In genomic region chr6:92241178-92241906, GRCm38 (mm10) we compare ENCODE assay signal across 8 mouse cellular contexts. TPM values are rescaled to one million over a fixed set of nuclear protein-coding genes. Genes with fewer than 3 reads are reported as not detected.
DNase-seq lines count a peak whose midpoint lies in the region; ATAC-seq and TF ChIP-seq lines count a peak whose summit lies in the region.

No protein-coding gene starts in this region.

- no peak for TF ChIP-seq RAD21 in CH12.LX (IDR thresholded peaks at IDR 0.05; ENCODE audit: low read depth, low read length)

- no peaks in the 10 kb centered on the region for H3K36me3 ChIP-seq in CH12.LX (replicated peaks in 1 of 2; ENCODE audit: control insufficient read depth in 1 of 2, insufficient read depth in 1 of 2, low read length in 1 of 2)
- no peaks in the 10 kb centered on the region for H3K36me3 ChIP-seq in forebrain, embryonic 11.5 days (ENCODE audit: control insufficient read depth, insufficient read depth, low read length)
- no peaks in the 10 kb centered on the region for H3K36me3 ChIP-seq in lung, embryonic 16.5 days (ENCODE audit: control insufficient read depth, insufficient read depth, low read length)

- no peak overlapping the region for H3K4me2 ChIP-seq in CH12.LX (ENCODE audit: insufficient read depth, low read depth, poor library complexity, severe bottlenecking)
- no peak overlapping the region for H3K4me2 ChIP-seq in forebrain, embryonic 11.5 days (ENCODE audit: low read depth, low read length, severe bottlenecking)
- H3K4me2 ChIP-seq in lung, embryonic 16.5 days (ENCODE audit: low read depth, low read length): no peak overlapping the region

- peak; percentile 66 for ATAC-seq in forebrain, embryonic 11.5 days (replicated peaks; ENCODE audit: low FRiP score)
- peak; percentile 92 for ATAC-seq in lung, embryonic 16.5 days (ENCODE audit: low read depth)
- 0 out of 2 replicates have a peak, but pooled peaks have one; percentile 18 for ATAC-seq in neutrophil, adult 5-6 weeks (ENCODE audit: extremely low read depth, insufficient number of reproducible peaks, low FRiP score, poor library complexity, severe bottlenecking)

- in situ Hi-C loops in CH12.LX (cut with MboI; ENCODE audit: low pct_ligation_motif_present, low pct_unique_long_range_greater_than_20kb, low sequenced_read_pairs): no loop called here

- H3K9ac ChIP-seq in CH12.LX (ENCODE audit: insufficient read depth, low read depth): no peak overlapping the region
- H3K9ac ChIP-seq in forebrain, embryonic 11.5 days (ENCODE audit: low read length): no peak overlapping the region
- no peak overlapping the region for H3K9ac ChIP-seq in lung, embryonic 16.5 days (ENCODE audit: low read length)

- intact Hi-C loops in heart, postnatal 36 days (cut with DNase I): no loop called here

- no peak for TF ChIP-seq CTCF in CH12.LX (conservative IDR thresholded peaks at IDR 0.05 in 1 of 2, IDR thresholded peaks at IDR 0.05 in 1 of 2; ENCODE audit: low read depth in 2 of 2, low read length in 2 of 2)

- no peaks in the 10 kb centered on the region for H3K79me2 ChIP-seq in CH12.LX (replicated peaks; ENCODE audit: control insufficient read depth, extremely low read depth, insufficient read depth, poor library complexity, severe bottlenecking)

- WGBS in forebrain, embryonic 11.5 days: 69% methylated on average over 3 of the region's 3 CpGs
- 49% methylated on average over 3 of the region's 3 CpGs for WGBS in large intestine, adult 2 months
- WGBS in lung, embryonic 16.5 days: 47% methylated on average over 3 of the region's 3 CpGs

- H3K27ac ChIP-seq in CH12.LX (ENCODE audit: insufficient read depth, low read depth): no peak overlapping the region
- H3K27ac ChIP-seq in forebrain, embryonic 11.5 days (ENCODE audit: low read depth, low read length): no peak overlapping the region
- H3K27ac ChIP-seq in lung, embryonic 16.5 days (ENCODE audit: low read length): no peak overlapping the region

- peaks cover 53% of the 10 kb centered on the region for H3K27me3 ChIP-seq in CH12.LX (replicated peaks)
- peaks cover 24% of the 10 kb centered on the region for H3K27me3 ChIP-seq in forebrain, embryonic 11.5 days (ENCODE audit: control insufficient read depth, insufficient read depth, low read length)
- H3K27me3 ChIP-seq in lung, embryonic 16.5 days (ENCODE audit: control insufficient read depth, insufficient read depth, low read depth, low read length): peaks cover 27% of the 10 kb centered on the region

- DNase-seq in CH12.LX (ENCODE audit: extremely low read depth): peak; percentile 51
- peak; percentile 50 for DNase-seq in adrenal gland, postnatal 25 days
- DNase-seq in forebrain, embryonic 11.5 days (ENCODE audit: low spot score): no peak
- peak; percentile 17 to 38 for DNase-seq in heart, postnatal 36 days
- peak; percentile 8 for DNase-seq in large intestine, adult 2 months (ENCODE audit: low read depth, low spot score)
- DNase-seq in thymus, postnatal 14 days: peak; percentile 65

- no peaks in the 10 kb centered on the region for H3K4me1 ChIP-seq in CH12.LX (ENCODE audit: control insufficient read depth in 1 of 2, insufficient read depth in 2 of 2)
- H3K4me1 ChIP-seq in forebrain, embryonic 11.5 days (replicated peaks; ENCODE audit: control insufficient read depth, insufficient read depth, low read length): peaks cover 4% of the 10 kb centered on the region; the same call in 1 of the 2 replicates
- H3K4me1 ChIP-seq in lung, embryonic 16.5 days (replicated peaks; ENCODE audit: control insufficient read depth, insufficient read depth, low read length): no peaks in the 10 kb centered on the region

- no peak for TF ChIP-seq EP300 in CH12.LX (IDR thresholded peaks at IDR 0.05; ENCODE audit: low read length)

- dilution Hi-C loops in CH12.LX (cut with MboI; ENCODE audit: extremely low pct_ligation_motif_present, extremely low pct_unique_long_range_greater_than_20kb, low sequenced_read_pairs): no loop called here

- H3K4me3 ChIP-seq in CH12.LX (replicated peaks in 1 of 3; ENCODE audit: low read depth in 2 of 3, low read length in 2 of 3, poor library complexity in 1 of 3): no peak overlapping the region
- no peak overlapping the region for H3K4me3 ChIP-seq in forebrain, embryonic 11.5 days (ENCODE audit: low read depth, low read length)
- H3K4me3 ChIP-seq in lung, embryonic 16.5 days (ENCODE audit: low read length): no peak overlapping the region

- no peaks in the 10 kb centered on the region for H3K9me3 ChIP-seq in CH12.LX (replicated peaks; ENCODE audit: low read length)
- no peaks in the 10 kb centered on the region for H3K9me3 ChIP-seq in forebrain, embryonic 11.5 days (ENCODE audit: control insufficient read depth, low read length)
- no peaks in the 10 kb centered on the region for H3K9me3 ChIP-seq in lung, embryonic 16.5 days (ENCODE audit: control insufficient read depth, low read length)

- TF ChIP-seq POLR2A in CH12.LX (IDR thresholded peaks at IDR 0.05; ENCODE audit: low read depth, low read length): no peak

TF ChIP-seq in CH12.LX, 34 proteins besides CTCF, POLR2A, EP300 and RAD21:
- TF ChIP-seq POLR2AphosphoS2 (IDR thresholded peaks at IDR 0.05; ENCODE audit: low read depth, low read length): no peak
- peak; percentile 90 for TF ChIP-seq USF2 (conservative IDR thresholded peaks at IDR 0.05; ENCODE audit: low read depth, low read length)
- TF ChIP-seq KAT2A (IDR thresholded peaks at IDR 0.05; ENCODE audit: insufficient replicate concordance, low read length): 0 out of 2 replicates have a peak, but pooled peaks have one; percentile 68
- peak; percentile 91 for TF ChIP-seq USF1 (IDR thresholded peaks at IDR 0.05; ENCODE audit: low read depth, low read length)
- TF ChIP-seq NRF1 (IDR thresholded peaks at IDR 0.05; ENCODE audit: low read depth, low read length): no peak
- no peak for TF ChIP-seq GABPA (IDR thresholded peaks at IDR 0.05; ENCODE audit: insufficient replicate concordance, low read depth, low read length)
- TF ChIP-seq MAFK (IDR thresholded peaks at IDR 0.05; ENCODE audit: insufficient replicate concordance, low read length): no peak
- TF ChIP-seq MAX (IDR thresholded peaks at IDR 0.05; ENCODE audit: low read length): peak; percentile 72
- TF ChIP-seq ZNF384 (IDR thresholded peaks at IDR 0.05; ENCODE audit: low read depth, low read length): peak; percentile 79
- TF ChIP-seq ETS1 (conservative IDR thresholded peaks at IDR 0.05; ENCODE audit: low read depth, low read length): no peak
- TF ChIP-seq HCFC1 (IDR thresholded peaks at IDR 0.05; ENCODE audit: low read depth, low read length): peak; percentile 92
- TF ChIP-seq JUND (conservative IDR thresholded peaks at IDR 0.05; ENCODE audit: low read depth, low read length): no peak

RNA-seq across cellular contexts. Expression of gene Trh, which starts 3.1 kb away (rescaled TPM):
- total RNA-seq in CH12.LX (2012; rRNA removed): not detected in 2 replicates
- total RNA-seq in CH12.LX (2014; rRNA removed): not detected in 2 replicates
- not detected in 2 replicates for polyA plus RNA-seq in CH12.LX (2012; ENCODE audit: insufficient read length, low read depth)
- total RNA-seq in adrenal gland, postnatal 25 days (2021): not detected in 2 replicates
- polyA plus RNA-seq in forebrain, embryonic 11.5 days (2014; fragmentation: Nextera tagmentation; extraction: Ambion mirVana): 1.0 and 1.2 TPM in 2 replicates
- not detected for total RNA-seq in heart, postnatal 36 days (2021)
- polyA plus RNA-seq in large intestine, adult 2 months (2012; rRNA removed): not detected in 2 replicates
- 0.35 TPM in 1 of 2 replicates, not detected in the other for polyA plus RNA-seq in lung, embryonic 16.5 days (2015; fragmentation: Nextera tagmentation; extraction: Ambion mirVana)
- not detected in 2 replicates for total RNA-seq in neutrophil, adult 5-6 weeks (2017)

RNA-seq across cellular contexts. Expression of gene Rbsn, which starts 26.6 kb away (rescaled TPM):
- total RNA-seq in CH12.LX (2012; rRNA removed) (11.5 and 11.7 TPM in 2 replicates), CH12.LX (2014; rRNA removed) (10.4 and 12.6 TPM in 2 replicates)
- 11.8 and 12.3 TPM in 2 replicates for polyA plus RNA-seq in CH12.LX (2012; ENCODE audit: insufficient read length, low read depth)
- 16.5 and 19.9 TPM in 2 replicates for total RNA-seq in adrenal gland, postnatal 25 days (2021)
- 20.0 and 22.2 TPM in 2 replicates for polyA plus RNA-seq in forebrain, embryonic 11.5 days (2014; fragmentation: Nextera tagmentation; extraction: Ambion mirVana)
- total RNA-seq in heart, postnatal 36 days (2021): 10 to 100 TPM; 15.8 to 18.7 TPM
- polyA plus RNA-seq in large intestine, adult 2 months (2012; rRNA removed): 6.0 and 9.4 TPM in 2 replicates
- polyA plus RNA-seq in lung, embryonic 16.5 days (2015; fragmentation: Nextera tagmentation; extraction: Ambion mirVana): 21.6 and 24.1 TPM in 2 replicates
- total RNA-seq in neutrophil, adult 5-6 weeks (2017): 24.3 and 29.8 TPM in 2 replicates

RNA-seq across cellular contexts. Expression of gene Mrps25, which starts 57.5 kb away (rescaled TPM):
- 70.6 and 85.2 TPM in 2 replicates for total RNA-seq in CH12.LX (2012; rRNA removed)
- total RNA-seq in CH12.LX (2014; rRNA removed): 38.6 and 48.5 TPM in 2 replicates
- polyA plus RNA-seq in CH12.LX (2012; ENCODE audit: insufficient read length, low read depth): 61.4 and 90.7 TPM in 2 replicates
- 48.5 and 55.5 TPM in 2 replicates for total RNA-seq in adrenal gland, postnatal 25 days (2021)
- polyA plus RNA-seq in forebrain, embryonic 11.5 days (2014; fragmentation: Nextera tagmentation; extraction: Ambion mirVana): 86.2 and 87.7 TPM in 2 replicates
- 10 to 100 TPM; 80.7 to 91.2 TPM for total RNA-seq in heart, postnatal 36 days (2021)
- 13.1 and 15.7 TPM in 2 replicates for polyA plus RNA-seq in large intestine, adult 2 months (2012; rRNA removed)
- 66.3 and 76.8 TPM in 2 replicates for polyA plus RNA-seq in lung, embryonic 16.5 days (2015; fragmentation: Nextera tagmentation; extraction: Ambion mirVana)
- 19.2 and 19.3 TPM in 2 replicates for total RNA-seq in neutrophil, adult 5-6 weeks (2017)

Comparison
In these comparisons a context has a peak if more than half of its experiments do, and no peak if none do; other contexts are left out.
1. ATAC-seq: peak in every context shown above with its lines; median percentile 92 in lung, embryonic 16.5 days; 66 in forebrain, embryonic 11.5 days; 18 in neutrophil, adult 5-6 weeks.